Mouse (Mus musculus): ENCODE results near the gene Gm10271.

Gm10271 gene

DNA sequence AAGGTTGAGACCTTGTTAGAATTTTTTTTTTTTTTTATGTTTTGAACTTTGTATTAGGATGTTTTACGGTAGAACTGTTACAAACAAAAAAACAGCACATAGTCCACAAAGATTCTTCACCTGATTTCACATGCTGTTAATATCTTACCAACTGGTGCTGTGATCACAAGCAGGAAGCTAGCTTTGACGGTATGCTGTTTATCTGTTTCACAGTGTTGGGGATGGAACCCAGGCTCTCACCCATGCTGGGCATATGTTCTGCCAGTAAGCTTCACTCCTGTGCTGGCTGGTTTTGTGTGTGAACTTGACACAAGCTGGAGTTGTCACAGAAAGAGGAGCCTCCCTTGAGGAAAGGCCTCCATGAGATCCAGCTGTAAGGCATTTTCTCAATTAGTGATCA is 5.4 kb upstream of the Gm10271 start:
- DNase-seq (ENCODE audit: low read depth), result no peak

DNA sequence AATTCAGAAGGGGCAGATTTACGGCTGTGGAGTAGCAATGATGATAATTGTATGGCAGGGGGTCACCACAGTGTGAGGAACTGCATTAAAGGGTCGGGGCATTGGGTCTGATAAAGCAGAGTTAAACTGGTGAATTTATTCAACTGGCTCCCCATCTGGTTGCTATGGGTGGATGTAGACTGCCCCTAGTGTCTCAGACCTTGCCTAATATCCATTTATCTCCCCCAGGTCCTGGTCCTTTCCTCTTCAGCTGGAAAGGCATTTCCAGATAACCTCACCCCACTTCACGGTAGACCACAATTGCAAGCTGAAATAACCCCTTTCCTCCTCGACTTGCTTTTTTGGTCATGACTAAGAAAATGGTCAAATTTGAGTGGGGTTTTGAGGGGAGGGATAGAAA is 5.0 kb upstream of the Gm10271 start:
- DNase-seq (ENCODE audit: low read depth), result peak; percentile 40

DNA sequence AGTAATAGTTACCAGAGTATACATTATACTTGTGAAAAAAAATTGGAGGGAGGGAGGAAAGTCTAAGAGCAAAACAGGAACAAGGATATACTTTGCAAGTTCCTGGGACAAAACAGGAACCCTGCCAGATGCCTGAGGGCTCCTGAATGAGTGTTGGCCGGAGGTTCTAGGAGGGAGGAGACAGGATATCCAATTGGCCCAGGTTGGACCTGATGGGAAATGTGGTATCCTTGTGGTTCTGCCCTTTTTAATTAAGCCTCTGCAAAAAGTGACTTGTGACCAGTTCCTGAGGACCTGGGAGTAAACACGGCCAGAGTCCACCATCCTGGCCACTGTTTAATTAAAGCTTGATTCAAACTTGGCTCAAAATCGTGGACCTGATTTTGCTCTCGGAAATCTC is 3.7 kb downstream of the Gm10271 start:
- no peak for DNase-seq (ENCODE audit: low read depth)

DNA sequence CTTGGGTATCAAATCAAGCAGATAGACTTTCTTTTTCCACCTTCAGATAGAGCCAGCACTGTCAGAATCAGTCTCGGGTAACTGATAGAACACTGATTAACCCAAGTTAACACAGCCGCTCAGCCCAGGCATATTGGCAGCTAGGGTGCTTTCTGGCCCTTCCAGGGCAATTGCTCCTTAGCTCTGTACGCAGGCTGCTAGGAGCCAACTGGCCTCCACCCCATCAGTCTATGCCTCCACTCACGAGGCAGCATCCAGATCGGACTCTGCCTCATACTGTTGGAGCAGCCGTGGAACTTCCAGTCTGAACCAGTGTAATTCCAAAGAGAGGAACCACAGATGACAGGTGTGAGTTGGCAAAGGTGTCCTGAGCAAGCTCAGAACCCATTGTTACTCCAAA is 6.3 kb downstream of the Gm10271 start:
- DNase-seq (ENCODE audit: low read depth), result no peak

DNA sequence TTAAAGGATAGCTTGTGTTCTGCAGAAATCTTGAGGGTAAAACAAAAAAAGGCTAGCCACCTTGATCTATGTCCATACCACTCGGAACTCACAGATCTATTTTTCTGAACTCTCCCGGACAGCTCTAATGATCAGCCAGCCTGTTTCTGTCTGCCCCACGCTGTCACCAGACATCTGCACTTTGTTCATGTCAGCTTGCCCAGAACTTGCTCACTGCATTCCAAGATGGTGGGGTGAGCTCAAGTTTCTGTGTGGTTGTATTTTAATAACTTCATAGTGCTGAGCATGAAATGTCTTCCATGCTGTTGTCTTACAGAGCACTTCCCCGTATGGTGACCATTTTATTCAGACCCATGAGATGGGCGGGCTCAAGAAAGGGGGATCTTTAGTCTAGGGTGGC is 7.1 kb downstream of the Gm10271 start:
- no peak for DNase-seq (ENCODE audit: low read depth)

DNA sequence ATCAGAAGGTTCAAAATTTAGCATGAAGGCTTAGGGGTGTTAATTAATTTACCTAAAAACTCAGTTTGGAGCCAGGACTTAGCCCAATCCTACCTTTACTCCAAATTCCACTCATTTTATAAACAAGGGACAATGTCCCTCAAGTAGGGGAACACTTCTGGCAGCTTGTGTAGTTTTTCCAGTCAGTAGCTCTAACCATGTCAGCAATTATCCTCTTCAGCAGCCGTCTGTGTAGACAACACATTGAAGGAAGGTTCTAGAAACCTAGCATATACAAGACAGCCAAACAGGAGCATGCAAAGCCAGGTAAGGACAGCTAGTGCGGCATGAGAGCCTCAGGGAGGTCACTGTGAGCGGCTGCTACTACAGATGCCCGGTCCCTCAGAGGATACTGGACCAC is 7.8 kb downstream of the Gm10271 start:
- DNase-seq (ENCODE audit: low read depth), result no peak

DNA sequence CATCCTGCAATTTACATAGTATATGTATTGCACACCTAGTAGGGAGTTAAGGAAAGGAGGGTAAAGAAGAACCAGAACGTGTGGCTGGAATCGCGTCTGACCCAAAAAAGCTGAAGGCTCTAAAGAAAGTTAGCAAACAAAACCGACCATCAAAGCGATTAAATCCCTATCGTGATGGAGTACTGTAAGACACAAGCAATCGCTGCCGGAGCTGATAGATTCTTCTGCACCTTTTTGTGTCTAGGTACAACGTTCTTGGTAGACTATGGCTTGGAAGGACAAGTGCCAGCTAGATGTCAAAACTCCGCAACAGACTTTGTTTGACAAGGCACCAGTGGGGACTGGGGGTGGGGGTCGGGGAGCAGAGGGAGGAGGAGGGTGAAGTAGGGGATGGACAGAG is 8.3 kb downstream of the Gm10271 start:
- no peak for DNase-seq (ENCODE audit: low read depth)

DNA sequence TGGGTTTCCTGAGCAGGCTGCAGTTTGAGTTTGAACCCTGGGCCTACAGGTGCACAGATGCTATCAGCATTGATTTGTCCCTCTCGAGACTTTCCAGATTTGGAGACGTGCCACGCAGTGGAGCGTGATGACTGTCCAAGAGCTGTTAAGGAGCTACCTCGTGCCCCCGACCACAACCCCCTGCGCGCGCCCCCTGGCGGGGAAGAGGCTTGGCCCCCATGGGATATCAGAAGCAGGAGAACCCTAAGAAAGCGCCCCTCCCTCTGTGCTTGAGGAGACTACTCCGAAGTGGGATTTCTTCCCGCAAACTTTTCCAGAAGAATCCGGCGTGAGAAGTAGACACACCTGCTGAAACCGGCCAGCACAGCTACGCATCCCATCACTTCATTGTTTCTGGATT is 9.6 kb downstream of the Gm10271 start:
- no peak for DNase-seq (ENCODE audit: low read depth)

DNA sequence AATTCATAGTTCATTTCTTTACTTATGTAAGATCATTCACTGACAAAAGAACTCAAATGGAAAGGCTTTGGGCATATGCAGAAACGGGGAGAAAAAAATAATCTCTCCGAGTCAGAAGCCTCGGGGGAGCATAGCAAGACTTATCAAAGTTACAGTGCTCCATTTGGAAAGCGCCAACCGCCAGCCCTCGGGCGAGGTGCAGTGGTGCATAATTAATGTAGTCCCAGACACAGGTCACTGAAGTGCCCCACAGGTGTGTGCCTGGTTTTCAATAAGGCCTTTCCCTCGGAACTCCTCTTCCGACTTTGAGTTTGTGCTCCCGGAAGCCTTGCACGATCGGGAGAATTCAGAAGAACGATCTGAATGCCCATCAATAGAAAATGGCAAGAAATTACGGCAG is 10.3 kb downstream of the Gm10271 start:
- DNase-seq (ENCODE audit: low read depth), result no peak

DNA sequence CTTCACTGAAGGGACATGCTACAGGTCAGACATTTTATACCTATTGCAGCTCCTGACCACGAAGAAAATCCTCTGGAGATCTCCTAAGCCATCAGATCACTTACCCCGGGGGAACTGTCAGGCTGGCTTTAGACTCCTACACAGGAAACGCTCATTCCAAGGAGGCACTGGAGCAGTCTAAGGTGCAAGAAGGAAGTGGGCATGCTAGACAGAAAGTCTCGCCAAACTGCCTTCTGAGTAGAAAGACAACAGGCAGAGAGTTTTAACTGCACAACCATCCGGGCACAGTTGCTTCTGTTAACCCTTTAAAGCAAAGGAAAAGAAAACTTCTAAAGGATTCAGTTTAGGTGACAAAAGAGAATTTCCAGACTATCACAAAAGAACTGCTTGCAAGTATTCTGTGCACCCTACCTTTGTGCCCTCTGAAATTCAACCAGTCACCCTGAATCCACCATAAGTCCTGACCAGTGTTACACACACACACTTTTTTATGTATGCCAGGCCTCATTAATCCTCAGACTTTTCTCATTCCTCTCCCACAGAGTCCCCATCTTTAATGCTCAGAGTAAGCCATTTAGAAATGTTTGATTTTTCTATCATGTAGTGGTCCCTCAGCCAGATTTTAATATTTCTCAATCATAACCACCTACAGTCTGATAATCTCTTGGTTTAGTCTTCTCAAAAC is 14.4 kb downstream of the Gm10271 start:
- no peak for DNase-seq (ENCODE audit: low read depth)

DNA sequence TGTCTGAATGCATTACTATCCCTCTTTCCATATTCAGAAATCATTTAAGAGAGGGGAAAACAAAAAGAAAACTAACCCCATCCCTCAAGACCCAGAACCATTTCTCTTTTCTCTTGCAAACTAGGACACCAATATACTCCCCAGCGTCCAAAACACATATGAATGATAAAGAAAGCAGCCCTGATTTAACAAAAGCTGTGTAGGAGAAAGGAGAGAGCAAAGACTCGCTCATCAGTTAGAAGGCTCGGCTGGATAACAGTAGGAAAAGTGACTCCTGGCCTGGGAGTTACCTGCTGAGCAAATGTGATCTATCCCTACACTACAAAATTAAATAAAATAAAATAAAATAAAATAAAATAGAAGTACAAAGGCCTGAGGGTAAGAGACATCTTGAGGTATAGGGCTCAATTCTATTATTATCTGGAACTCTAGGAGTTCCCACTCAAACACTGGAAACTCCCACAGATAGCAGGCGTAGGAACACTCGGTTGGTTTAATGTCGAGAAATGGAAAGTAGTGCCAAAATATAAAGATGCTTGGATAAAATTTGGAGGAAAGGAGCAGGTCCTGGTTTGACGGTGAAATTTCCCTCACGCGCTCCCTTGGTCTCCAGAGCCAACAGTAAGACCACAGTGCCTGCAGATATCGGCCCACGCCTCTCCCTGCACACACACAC is 15.8 kb downstream of the Gm10271 start:
- DNase-seq (ENCODE audit: low read depth), result no peak

DNA sequence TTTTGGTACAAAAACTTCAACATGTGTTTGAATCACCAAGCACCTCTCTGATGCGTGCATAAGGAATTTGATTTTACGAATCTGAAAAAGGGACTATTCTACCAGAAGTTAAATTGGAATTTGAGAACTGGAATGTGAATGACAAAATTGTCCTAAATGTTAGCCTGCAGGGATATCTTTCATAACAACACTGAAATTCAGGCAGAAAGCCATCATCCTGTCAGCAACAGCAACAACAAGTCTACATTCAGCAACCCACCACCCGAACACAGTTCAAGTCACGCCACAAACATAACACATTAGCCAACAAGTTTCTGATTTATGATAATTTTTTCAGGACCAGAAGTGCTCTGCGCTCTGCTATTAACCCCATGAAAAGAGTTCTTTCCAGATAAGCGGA is 17.2 kb downstream of the Gm10271 start:
- DNase-seq (ENCODE audit: low read depth), result no peak

DNA sequence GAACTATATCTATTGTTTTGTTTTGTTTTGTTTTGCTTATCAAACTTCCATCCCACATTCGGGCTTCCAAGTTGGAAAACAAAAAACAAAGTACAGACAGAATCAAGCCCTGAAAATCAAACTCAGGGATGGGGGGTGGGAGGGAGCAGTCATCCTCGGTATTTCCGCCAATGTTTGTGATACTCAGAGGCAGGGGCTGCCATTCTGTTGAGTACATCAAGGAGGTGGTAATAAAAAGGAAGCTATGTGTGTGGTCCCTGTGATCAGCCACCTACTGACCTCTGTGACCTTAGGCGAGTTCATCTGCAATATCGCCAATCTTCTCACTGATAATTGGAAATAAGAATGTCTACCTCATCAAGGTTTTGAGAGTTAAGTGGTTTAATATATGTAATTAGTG is 21.5 kb downstream of the Gm10271 start:
- peak; percentile 21 for DNase-seq (ENCODE audit: low read depth)

DNA sequence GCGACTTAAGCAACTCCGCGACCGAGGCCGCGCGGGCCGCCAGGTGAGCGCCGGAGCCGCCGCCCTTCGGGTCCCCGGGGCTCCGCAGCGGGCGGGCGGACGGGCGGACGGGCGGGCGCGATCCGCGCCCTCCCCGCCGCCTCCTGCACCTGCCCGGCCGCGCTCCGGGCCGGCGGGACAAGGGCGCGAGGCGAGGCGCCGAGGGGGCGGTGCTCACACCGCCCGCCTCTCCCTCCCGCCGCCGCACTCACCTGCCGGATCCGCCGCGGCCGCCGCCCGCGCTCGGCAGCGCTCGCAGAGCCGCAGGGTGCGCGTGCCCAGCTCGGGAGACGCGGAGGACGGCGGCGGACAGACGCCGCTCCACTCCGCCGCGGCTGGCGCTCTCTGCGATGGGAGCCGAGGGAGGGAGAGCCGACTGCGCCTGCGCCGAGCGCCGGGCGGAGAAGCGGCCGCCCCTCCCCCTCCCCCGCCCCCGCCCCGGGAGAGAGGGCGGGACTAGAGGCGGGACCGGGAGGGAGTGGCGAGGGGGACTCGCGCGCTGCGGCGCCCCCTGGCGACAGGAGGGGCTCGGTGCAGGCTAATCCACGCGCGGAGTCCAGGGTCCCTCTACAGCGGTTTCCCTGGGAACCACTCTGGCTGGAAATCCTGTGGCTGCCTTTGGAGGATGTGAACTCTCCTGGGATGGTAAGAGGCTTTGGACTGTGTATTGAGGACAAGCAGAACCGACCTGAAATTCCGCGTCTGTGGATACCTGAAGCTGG is 22.2 kb downstream of the Gm10271 start, which contains the start of gene Rab3ip:
Gene Rab3ip, minus strand, starts transcription at position 761 of the 761 bp plus-strand sequence.
- DNase-seq (ENCODE audit: low read depth), result peak; percentile 81

DNA sequence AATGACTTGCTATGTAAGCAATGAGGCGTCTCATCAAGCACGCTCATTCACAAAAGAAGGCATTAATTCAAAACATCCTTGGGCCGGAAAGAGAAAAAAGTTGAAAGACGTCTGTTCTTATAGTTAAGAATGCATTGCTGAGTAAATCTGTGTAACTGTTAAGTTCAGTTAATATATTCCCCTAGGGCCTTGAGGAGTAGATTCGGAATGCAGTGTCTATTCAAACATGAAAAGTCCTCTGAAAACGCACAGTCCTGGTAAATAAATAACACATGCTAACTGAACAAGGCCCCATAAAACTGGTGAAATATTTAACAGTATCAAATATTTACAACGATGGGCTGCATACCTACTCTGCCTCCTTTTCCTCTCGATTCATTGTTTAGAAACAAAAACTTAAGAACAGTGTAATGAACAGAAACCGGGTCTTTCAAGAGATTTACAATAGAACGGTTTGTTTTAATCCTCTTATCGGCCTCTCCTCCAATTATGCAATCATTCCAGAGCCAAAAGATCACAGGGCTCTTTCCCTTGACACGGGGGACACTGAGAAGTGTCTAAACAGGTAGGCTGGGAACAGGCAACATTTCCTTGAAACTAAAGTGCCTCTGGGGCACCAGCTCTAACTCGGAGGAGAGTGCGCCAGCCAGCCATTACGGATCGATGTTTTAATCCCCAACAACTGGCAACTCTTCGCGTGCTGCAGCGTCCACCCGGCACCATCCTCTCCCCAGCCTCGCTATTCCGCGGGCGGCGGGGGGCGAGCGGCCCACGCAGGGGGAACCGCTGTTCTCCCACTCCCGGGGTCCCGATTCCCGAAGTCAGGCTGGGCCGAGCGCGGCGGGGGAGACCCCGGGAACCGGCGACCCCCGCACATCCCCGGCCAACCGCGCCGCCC is 23.0 kb downstream of the Gm10271 start:
- peak; percentile 26 for DNase-seq (ENCODE audit: low read depth)

DNA sequence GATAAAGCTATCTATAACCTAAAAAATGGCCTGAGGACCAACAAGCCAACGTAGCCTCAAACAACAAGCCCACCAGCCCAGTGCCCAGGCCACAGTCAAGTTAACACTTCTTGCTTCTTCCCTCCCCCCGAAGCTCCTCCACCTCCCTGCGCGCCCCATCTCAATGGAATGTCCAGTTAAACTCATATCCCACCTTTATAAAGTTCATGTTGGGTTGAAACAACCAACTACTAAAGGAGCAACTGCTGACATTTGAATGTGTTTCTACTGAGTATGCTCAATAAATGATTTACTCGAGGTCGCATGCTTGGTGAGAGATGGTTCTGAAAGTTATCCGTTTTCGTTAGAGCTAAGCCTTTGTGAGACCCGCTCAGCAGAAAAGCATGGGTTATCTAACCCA is 24.0 kb downstream of the Gm10271 start:
- DNase-seq (ENCODE audit: low read depth), result no peak

DNA sequence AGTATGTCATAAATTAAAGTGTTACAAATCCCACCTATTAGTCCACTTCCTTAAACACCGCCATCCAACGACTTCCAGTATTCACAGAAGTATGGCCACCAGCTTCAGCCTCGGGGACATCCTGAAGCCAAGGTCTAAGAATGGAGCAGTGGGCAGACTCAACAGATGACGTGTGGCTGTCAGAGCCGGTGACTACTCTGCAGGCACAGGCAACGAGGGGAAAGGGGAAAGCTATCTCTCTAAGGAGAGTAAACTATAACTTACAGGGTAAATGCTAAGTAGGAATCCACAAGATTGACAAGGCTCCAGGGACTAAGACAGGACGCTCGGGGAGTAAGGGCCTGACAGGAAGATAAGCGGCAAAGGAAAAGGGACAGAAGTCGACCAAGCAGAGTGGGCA is 27.5 kb downstream of the Gm10271 start:
- DNase-seq (ENCODE audit: low read depth), result no peak

DNA sequence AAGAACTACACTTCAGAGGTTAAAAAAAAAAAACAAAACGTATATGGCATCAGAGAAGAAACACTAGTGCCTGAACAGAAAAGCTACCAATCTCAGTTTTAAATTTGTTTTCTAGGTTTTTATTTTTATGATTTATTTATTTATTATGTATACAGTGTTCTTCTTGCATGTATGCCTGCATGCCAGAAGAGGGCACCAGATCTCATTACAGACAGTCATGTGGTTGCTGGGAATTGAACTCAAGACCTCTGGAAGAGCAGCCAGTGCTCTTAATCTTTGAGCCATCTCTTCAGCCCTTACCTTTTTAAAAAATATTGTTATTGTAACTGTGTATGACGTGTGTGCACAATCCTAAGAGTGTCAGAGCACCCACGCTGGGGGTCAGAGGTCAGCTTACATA is 28.3 kb downstream of the Gm10271 start:
- peak; percentile 43 for DNase-seq (ENCODE audit: low read depth)

DNA sequence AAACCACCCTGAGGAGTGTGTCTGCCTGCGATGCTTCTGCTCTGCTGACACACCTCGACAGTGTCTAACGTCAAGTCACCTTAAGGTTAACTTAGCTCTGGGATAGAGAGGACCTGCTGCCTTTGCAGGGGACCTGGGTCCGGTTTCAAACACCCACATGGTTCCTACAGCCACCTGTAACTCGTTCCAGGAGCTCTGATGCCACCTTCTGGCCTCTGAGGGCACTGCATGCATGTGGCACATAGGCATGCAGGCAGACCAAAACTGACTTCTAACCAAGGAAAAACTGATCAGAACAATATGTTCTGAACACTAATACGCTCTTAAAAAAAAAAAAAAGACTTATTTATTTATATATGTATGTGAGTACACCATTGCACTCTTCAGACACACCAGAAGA is 29.4 kb downstream of the Gm10271 start:
- DNase-seq (ENCODE audit: low read depth), result peak; percentile 38

DNA sequence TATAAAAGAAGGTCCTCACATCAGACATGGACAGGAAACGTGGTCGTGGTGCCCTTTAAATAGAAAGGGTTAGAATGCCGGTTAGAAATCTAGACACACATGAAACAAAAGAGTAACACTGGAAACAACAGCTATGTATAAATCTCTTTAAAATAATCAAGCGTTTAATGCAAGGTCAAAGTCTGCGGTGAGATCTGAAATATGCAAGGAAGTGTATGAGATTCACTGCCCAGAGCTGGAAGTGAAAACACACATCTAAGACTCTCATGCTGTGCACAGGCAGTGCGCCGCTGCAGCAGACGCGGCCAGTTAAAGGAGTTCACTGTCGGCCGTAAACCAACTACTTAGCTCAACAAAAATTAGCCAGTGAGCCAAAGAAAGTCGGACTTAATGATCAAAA is 37.4 kb downstream of the Gm10271 start:
- DNase-seq (ENCODE audit: low read depth), result no peak

DNA sequence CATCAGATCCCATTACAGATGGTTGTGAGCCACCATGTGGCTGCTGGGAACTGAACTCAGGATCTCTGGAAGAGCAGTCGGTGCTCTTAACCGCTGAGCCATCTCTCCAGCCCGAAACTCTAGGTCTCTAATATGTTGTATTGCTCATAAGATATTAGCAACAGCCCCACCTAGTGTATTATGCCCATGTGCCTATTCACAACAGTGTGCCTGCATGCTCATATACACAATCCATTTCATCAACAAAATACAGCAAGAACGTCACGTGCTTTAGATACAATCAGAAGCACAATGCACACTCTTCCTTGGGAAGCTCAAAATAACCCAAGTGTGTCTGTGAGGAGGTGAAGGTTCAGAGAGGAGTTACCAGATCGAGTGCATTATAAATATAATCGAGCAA is 38.6 kb downstream of the Gm10271 start:
- no peak for DNase-seq (ENCODE audit: low read depth)

DNA sequence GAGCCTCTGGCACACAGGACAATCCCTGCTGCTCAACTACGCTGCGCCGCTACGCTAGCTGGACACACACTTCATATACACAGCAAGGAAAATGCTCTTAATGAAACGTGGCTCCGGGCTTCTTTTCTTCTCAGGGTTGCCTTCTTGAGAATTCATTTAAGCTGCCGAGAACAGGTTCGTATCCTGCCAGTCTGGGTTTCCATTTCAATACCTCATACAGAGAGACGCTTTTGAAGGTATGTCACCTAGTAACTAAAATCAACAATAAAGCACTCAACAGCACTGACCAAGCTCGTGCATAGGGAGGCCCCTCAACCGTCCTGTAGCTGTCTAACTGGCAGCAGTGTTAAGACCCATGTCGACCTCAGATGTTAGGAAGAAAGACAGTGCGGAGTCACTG is 40.0 kb downstream of the Gm10271 start:
- no peak for DNase-seq (ENCODE audit: low read depth)
